ENCODE assay signal across 1 mouse cellular context in genomic region chr10:19503846-19504765, GRCm38 (mm10).
TF ChIP-seq lines count a peak whose summit lies in the region.

No protein-coding gene starts in this region.

TF ChIP-seq in CH12.LX, 34 proteins besides CTCF, POLR2A, EP300 and RAD21 (continued from another document):
- TF ChIP-seq SIN3A (IDR thresholded peaks at IDR 0.05; ENCODE audit: low read length) (peak; percentile 7; the same call in 1 of the 2 replicates), POLR2AphosphoS2 (IDR thresholded peaks at IDR 0.05; ENCODE audit: low read depth, low read length) (no peak), E2F4 (IDR thresholded peaks at IDR 0.05; ENCODE audit: insufficient replicate concordance, low read depth, low read length) (no peak)
